Mouse (Mus musculus) thymus, postnatal 25 days (tissue): Measurements from ENCODE around the gene Ppp1r3g.
"Not testable (repeated sequence)": the region's sequence is repeated elsewhere in the genome, so short reads cannot be mapped to it uniquely, and the experiment has no call there.

Experiments used
- DNase-seq: peaks from one replicate; pipeline ENCODE4 v3.0.0; 2022

Gene Ppp1r3g

GRCm38 (mm10) chr13:35958539-35958938 is at the start of gene Ppp1r3g:
Gene Ppp1r3g (plus strand): TSS chr13:35958839.
- no peak for DNase-seq

GRCm38 (mm10) chr13:35911476-35911875 is 47.2 kb upstream of the Ppp1r3g start:
- no peak for DNase-seq

- DNase-seq, result no peak
Measured at GRCm38 (mm10) chr13:35937991-35938390, 20.6 kb upstream of the Ppp1r3g start.

- DNase-seq, result no peak
Measured at GRCm38 (mm10) chr13:35939871-35940665, 18.6 kb upstream of the Ppp1r3g start.

- no peak for DNase-seq
Measured at GRCm38 (mm10) chr13:35940934-35941333, 17.7 kb upstream of the Ppp1r3g start.

- DNase-seq, result no peak
Measured at GRCm38 (mm10) chr13:35946659-35947353, 11.8 kb upstream of the Ppp1r3g start.

- DNase-seq, result peak; percentile 55
Measured at GRCm38 (mm10) chr13:35947354-35948000, 11.2 kb upstream of the Ppp1r3g start.

GRCm38 (mm10) chr13:35949814-35950455 is 8.7 kb upstream of the Ppp1r3g start:
- no peak for DNase-seq

- DNase-seq, result no peak
Measured at GRCm38 (mm10) chr13:35959391-35960067, 890 bp downstream of the Ppp1r3g start.

GRCm38 (mm10) chr13:35963583-35963982 is 4.9 kb downstream of the Ppp1r3g start:
- no peak for DNase-seq

GRCm38 (mm10) chr13:35967690-35968089 is 9.1 kb downstream of the Ppp1r3g start:
- DNase-seq, result no peak

GRCm38 (mm10) chr13:35968131-35968718 is 9.6 kb downstream of the Ppp1r3g start:
- DNase-seq, result no peak

- no peak for DNase-seq
Measured at GRCm38 (mm10) chr13:35968719-35969430, 10.2 kb downstream of the Ppp1r3g start.

GRCm38 (mm10) chr13:35969431-35969721 is 10.7 kb downstream of the Ppp1r3g start:
- no peak for DNase-seq

GRCm38 (mm10) chr13:35969829-35970228 is 11.2 kb downstream of the Ppp1r3g start:
- no peak for DNase-seq

- DNase-seq, result no peak
Measured at GRCm38 (mm10) chr13:35976912-35977311, 18.3 kb downstream of the Ppp1r3g start.

- no peak for DNase-seq
Measured at GRCm38 (mm10) chr13:35980471-35980870, 21.8 kb downstream of the Ppp1r3g start.

GRCm38 (mm10) chr13:35982985-35983384 is 24.3 kb downstream of the Ppp1r3g start:
- DNase-seq, result no peak

- DNase-seq, result no peak
Measured at GRCm38 (mm10) chr13:35989329-35989728, 30.7 kb downstream of the Ppp1r3g start.

- DNase-seq, result not testable (repeated sequence)
Measured at GRCm38 (mm10) chr13:35991185-35991584, 32.5 kb downstream of the Ppp1r3g start.

- DNase-seq, result no peak
Measured at GRCm38 (mm10) chr13:35994067-35994466, 35.4 kb downstream of the Ppp1r3g start.

- no peak for DNase-seq
Measured at GRCm38 (mm10) chr13:35995231-35995630, 36.6 kb downstream of the Ppp1r3g start.
